Mouse (Mus musculus): Measurements from ENCODE around the gene Olfr432.

DNA sequence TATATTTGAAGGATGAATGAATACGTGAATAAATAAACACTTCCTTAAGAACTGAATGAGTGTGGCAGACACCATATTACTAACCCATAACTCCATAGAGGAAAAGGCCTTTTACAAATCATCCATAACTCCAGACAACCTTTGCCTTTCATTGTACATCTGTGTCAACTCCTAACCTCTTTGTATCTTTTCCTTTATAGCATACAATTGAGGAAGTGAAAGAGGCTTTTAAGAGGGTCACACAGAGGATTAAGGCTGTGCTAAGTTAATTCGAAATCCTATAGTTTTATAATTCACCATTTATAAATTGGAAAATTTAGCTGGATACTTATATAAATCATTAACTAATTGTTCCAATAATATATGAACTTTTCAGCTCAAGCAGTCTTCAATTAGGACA, 6.2 kb downstream of the Olfr432 start:
- TF ChIP-seq GATA1 (IDR thresholded peaks at IDR 0.05; ENCODE audit: borderline replicate concordance, low read length) (no peak), FLI1 (IDR thresholded peaks at IDR 0.05; ENCODE audit: low read length) (no peak)
